Mouse (Mus musculus) CH12.LX (cell line): ENCODE results near the gene Mprip. TPM values are rescaled to one million over a fixed set of nuclear protein-coding genes. Genes with fewer than 3 reads are reported as not detected.
A peak's percentile ranks its signal among the peaks of the same experiment; 100 is the strongest.

Source experiments
- DNase-seq: peaks from one replicate; pipeline ENCODE4 v3.0.0-alpha.2; 2013; ENCODE audit errors: extremely low read depth
- H3K27ac ChIP-seq: 2 replicates; pipeline ENCODE4 v1.5.1; 2012; ENCODE audit warnings: low read depth, mild to moderate bottlenecking, control low read depth, moderate library complexity; ENCODE audit not compliant: insufficient read depth
- H3K27me3 ChIP-seq: replicated peaks from 2 replicates; pipeline ENCODE3; 2012; ENCODE audit warnings: inconsistent platforms
- H3K36me3 ChIP-seq, 2 experiments: replicated peaks in 1 of 2; 2 replicates each; pipeline versions ENCODE3 to v1.6.1; 2012; ENCODE audit warnings: inconsistent platforms in 1 of 2, low read length in 1 of 2, mild to moderate bottlenecking in 1 of 2, mixed read lengths in 1 of 2, moderate library complexity in 1 of 2; ENCODE audit not compliant: control insufficient read depth in 1 of 2, insufficient read depth in 1 of 2
- H3K4me1 ChIP-seq, 2 experiments: 2 replicates each; pipeline ENCODE4 v1.6.1; 2012; ENCODE audit warnings: inconsistent platforms in 1 of 2, moderate library complexity in 1 of 2; ENCODE audit not compliant: insufficient read depth in 2 of 2, control insufficient read depth in 1 of 2
- H3K4me2 ChIP-seq: 2 replicates; pipeline ENCODE4 v1.6.1; 2012; ENCODE audit warnings: low read depth, mild to moderate bottlenecking, control low read depth; ENCODE audit not compliant: poor library complexity, insufficient read depth, severe bottlenecking
- H3K4me3 ChIP-seq, 3 experiments: fragments of 150-350 bp in 1 of 3; sonication (generic) in 1 of 3; replicated peaks in 1 of 3; 2 replicates each; pipeline versions ENCODE3 to v1.5.1; 2011 to 2012; ENCODE audit warnings: low read depth in 2 of 3, low read length in 2 of 3, mild to moderate bottlenecking in 2 of 3, moderate library complexity in 2 of 3, control low read depth in 1 of 3, improper control_type of control experiment in 1 of 3, inconsistent platforms in 1 of 3, mixed read lengths in 1 of 3; ENCODE audit not compliant: poor library complexity in 1 of 3
- H3K79me2 ChIP-seq: replicated peaks from 2 replicates; pipeline ENCODE4 v1.6.1; 2012; ENCODE audit warnings: mild to moderate bottlenecking, moderate library complexity; ENCODE audit not compliant: control insufficient read depth, poor library complexity, insufficient read depth, severe bottlenecking; ENCODE audit errors: extremely low read depth
- H3K9ac ChIP-seq: 2 replicates; pipeline ENCODE4 v1.6.1; 2012; ENCODE audit warnings: low read depth, mild to moderate bottlenecking, control low read depth, moderate library complexity; ENCODE audit not compliant: insufficient read depth
- H3K9me3 ChIP-seq: replicated peaks from 2 replicates; pipeline ENCODE3; 2012; ENCODE audit warnings: low read length, inconsistent platforms, mixed read lengths
- CHD1 ChIP-seq: IDR thresholded peaks from 2 replicates; pipeline ENCODE4 v1.6.1; 2012; ENCODE audit warnings: low read depth, low read length, improper control_type of control experiment, inconsistent platforms
- CHD2 ChIP-seq: IDR thresholded peaks from 2 replicates; pipeline ENCODE4 v1.6.1; 2011; ENCODE audit warnings: low read length, improper control_type of control experiment
- CTCF ChIP-seq, 2 experiments: IDR thresholded peaks in 1 of 2; conservative IDR thresholded peaks in 1 of 2; 2 replicates each; pipeline ENCODE4 v1.5.1; 2011 to 2012; ENCODE audit warnings: low read depth in 2 of 2, low read length in 2 of 2, improper control_type of control experiment in 1 of 2, inconsistent platforms in 1 of 2, mild to moderate bottlenecking in 1 of 2, moderate library complexity in 1 of 2
- E2F4 ChIP-seq: IDR thresholded peaks from 2 replicates; pipeline ENCODE4 v1.6.1; 2011; ENCODE audit warnings: low read depth, low read length, improper control_type of control experiment; ENCODE audit not compliant: insufficient replicate concordance
- EP300 ChIP-seq: IDR thresholded peaks from 2 replicates; pipeline ENCODE4 v1.6.1; 2011; ENCODE audit warnings: low read length, improper control_type of control experiment
- ETS1 ChIP-seq: conservative IDR thresholded peaks from 2 replicates; pipeline ENCODE4 v1.6.1; 2012; ENCODE audit warnings: low read depth, mild to moderate bottlenecking, inconsistent platforms, low read length, improper control_type of control experiment, moderate library complexity
- GABPA ChIP-seq: IDR thresholded peaks from 2 replicates; pipeline ENCODE4 v1.6.1; 2012; ENCODE audit warnings: low read depth, low read length, improper control_type of control experiment, inconsistent platforms; ENCODE audit not compliant: insufficient replicate concordance
- HCFC1 ChIP-seq: IDR thresholded peaks from 2 replicates; pipeline ENCODE4 v1.6.1; 2012; ENCODE audit warnings: low read depth, mild to moderate bottlenecking, inconsistent platforms, low read length, improper control_type of control experiment
- IRF4 ChIP-seq: IDR thresholded peaks from 2 replicates; pipeline ENCODE4 v1.6.1; 2014; ENCODE audit warnings: low read depth, mild to moderate bottlenecking, inconsistent platforms, low read length, improper control_type of control experiment
- KAT2A ChIP-seq: IDR thresholded peaks from 2 replicates; pipeline ENCODE4 v1.6.1; 2012; ENCODE audit warnings: low read length, improper control_type of control experiment, inconsistent platforms; ENCODE audit not compliant: insufficient replicate concordance
- MAZ ChIP-seq: IDR thresholded peaks from 2 replicates; pipeline ENCODE4 v1.6.1; 2012; ENCODE audit warnings: low read depth, mild to moderate bottlenecking, inconsistent platforms, low read length, improper control_type of control experiment, moderate library complexity
- MEF2A ChIP-seq: IDR thresholded peaks from 2 replicates; pipeline ENCODE4 v1.6.1; 2014; ENCODE audit warnings: low read depth, mild to moderate bottlenecking, inconsistent platforms, low read length, improper control_type of control experiment, borderline replicate concordance
- MXI1 ChIP-seq: IDR thresholded peaks from 2 replicates; pipeline ENCODE4 v1.6.1; 2011; ENCODE audit warnings: mild to moderate bottlenecking, low read depth, low read length, improper control_type of control experiment
- NELFE ChIP-seq: IDR thresholded peaks from 2 replicates; pipeline ENCODE4 v1.6.1; 2011; ENCODE audit warnings: low read depth, low read length, improper control_type of control experiment
- POLR2AphosphoS2 ChIP-seq: IDR thresholded peaks from 2 replicates; pipeline ENCODE4 v1.6.1; 2011; ENCODE audit warnings: low read depth, low read length, improper control_type of control experiment
- RAD21 ChIP-seq: IDR thresholded peaks from 2 replicates; pipeline ENCODE4 v1.6.1; 2011; ENCODE audit warnings: low read depth, mild to moderate bottlenecking, low read length, improper control_type of control experiment, moderate library complexity
- SMC3 ChIP-seq: IDR thresholded peaks from 2 replicates; pipeline ENCODE4 v1.6.1; 2011; ENCODE audit warnings: low read depth, low read length, improper control_type of control experiment
- TBP ChIP-seq: conservative IDR thresholded peaks from 2 replicates; pipeline ENCODE4 v1.6.1; 2011; ENCODE audit warnings: low read depth, low read length, improper control_type of control experiment
- TCF12 ChIP-seq: IDR thresholded peaks from 2 replicates; pipeline ENCODE4 v1.6.1; 2014; ENCODE audit warnings: low read depth, mild to moderate bottlenecking, inconsistent platforms, low read length, improper control_type of control experiment
- UBTF ChIP-seq: IDR thresholded peaks from 2 replicates; pipeline ENCODE4 v1.6.1; 2012; ENCODE audit warnings: low read depth, mild to moderate bottlenecking, inconsistent platforms, low read length, improper control_type of control experiment, moderate library complexity
- USF1 ChIP-seq: IDR thresholded peaks from 2 replicates; pipeline ENCODE4 v1.6.1; 2014; ENCODE audit warnings: low read depth, mild to moderate bottlenecking, inconsistent platforms, low read length, improper control_type of control experiment
- USF2 ChIP-seq: conservative IDR thresholded peaks from 2 replicates; pipeline ENCODE4 v1.6.1; 2011; ENCODE audit warnings: low read depth, low read length, improper control_type of control experiment
- ZKSCAN1 ChIP-seq: IDR thresholded peaks from 2 replicates; pipeline ENCODE4 v1.6.1; 2012; ENCODE audit warnings: low read depth, inconsistent platforms, low read length, improper control_type of control experiment, borderline replicate concordance
- ZMIZ1 ChIP-seq: IDR thresholded peaks from 2 replicates; pipeline ENCODE4 v1.6.1; 2012; ENCODE audit warnings: low read depth, mild to moderate bottlenecking, inconsistent platforms, low read length, improper control_type of control experiment
- dilution Hi-C: fragments of 300-500 bp; cut with MboI; formaldehyde crosslinking; loops from 2 replicates; pipeline ENCODE4 v1.14.3; 2020; ENCODE audit warnings: low sequenced_read_pairs; ENCODE audit not compliant: extremely low pct_unique_long_range_greater_than_20kb, extremely low pct_ligation_motif_present
- in situ Hi-C: fragments of 300-500 bp; cut with MboI; formaldehyde crosslinking; loops from 3 replicates; pipeline ENCODE4 v1.14.3; 2019; ENCODE audit warnings: low sequenced_read_pairs, low pct_ligation_motif_present, low pct_unique_long_range_greater_than_20kb, mixed read lengths
- polyA plus RNA-seq: library from polyadenylated mRNA; unstranded; fragments of >175 nt; gene quantifications from 2 replicates; pipeline ENCODE4 v1.2.1, GENCODE M21; 2012; ENCODE audit warnings: low read depth; ENCODE audit not compliant: insufficient read length
- total RNA-seq, 2 experiments: library from RNA; depleted of rRNA; stranded (reverse); fragments of 300-350 nt in 1 of 2; fragments of >200 nt in 1 of 2; gene quantifications; 2 replicates each; pipeline ENCODE4 v1.2.3; 2012 to 2014

Gene Mprip
- total and polyA plus RNA-seq, 3 experiments = 50.6 to 59.5 (median 56.4) TPM

DNA sequence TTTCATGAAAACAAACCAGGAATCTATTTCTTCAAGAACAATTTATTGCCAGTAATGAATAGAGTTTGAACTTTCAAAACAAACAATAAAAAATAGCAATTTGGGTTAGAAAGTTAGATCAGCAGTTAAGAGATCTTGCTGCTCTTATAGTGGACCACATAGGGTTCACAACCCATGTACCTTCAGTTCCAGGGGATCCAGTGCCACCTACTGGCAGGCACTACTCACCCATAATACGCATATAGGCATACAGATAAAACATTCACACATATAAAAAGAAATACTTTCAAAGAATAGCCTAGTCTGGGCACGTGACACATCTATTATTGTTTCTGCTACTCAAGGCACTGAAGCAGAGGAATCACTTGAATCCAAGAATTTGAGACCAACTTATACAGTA is 85.5 kb downstream of the Mprip start:
- Histone ChIP-seq H3K9me3 (no peaks in the 10 kb centered on the region), H3K36me3 (peaks cover 21 to 72% of the 10 kb centered on the region in 2 experiments), H3K4me1 (peaks cover 0 to 6% of the 10 kb centered on the region in 2 experiments; a peak in 2 of 4 replicates), H3K27ac (no peak overlapping the region), H3K4me3 (no peak overlapping the region), H3K27me3 (no peaks in the 10 kb centered on the region), H3K9ac (no peak overlapping the region), H3K4me2 (no peak overlapping the region), H3K79me2 (no peaks in the 10 kb centered on the region)
- DNase-seq = peak; percentile 34
- TF ChIP-seq E2F4 = no peak
- TF ChIP-seq RAD21 = peak; percentile 81
- no peak for TF ChIP-seq ZKSCAN1
- no peak for TF ChIP-seq GABPA
- TF ChIP-seq TBP = no peak
- TF ChIP-seq UBTF = no peak
- TF ChIP-seq POLR2AphosphoS2 = no peak
- TF ChIP-seq EP300 = no peak
- TF ChIP-seq MAZ = no peak
- TF ChIP-seq IRF4 = no peak
- no peak for TF ChIP-seq USF2
- no peak for TF ChIP-seq NELFE
- TF ChIP-seq MXI1 = no peak
- no peak for TF ChIP-seq CHD2
- no peak for TF ChIP-seq KAT2A
- no peak for TF ChIP-seq HCFC1
- no peak for TF ChIP-seq ZMIZ1
- TF ChIP-seq CHD1 = no peak
- no peak for TF ChIP-seq TCF12
- peak; percentile 57 to 84 for TF ChIP-seq CTCF (conservative IDR thresholded peaks at IDR 0.05 in 1 of 2, IDR thresholded peaks at IDR 0.05 in 1 of 2; ENCODE audit: low read depth in 2 of 2, low read length in 2 of 2)
- no peak for TF ChIP-seq ETS1
- no peak for TF ChIP-seq USF1
- no peak for TF ChIP-seq MEF2A
- peak; percentile 71 for TF ChIP-seq SMC3
- dilution Hi-C loops (no loop called here), in situ Hi-C loops (no loop called here)
